Mouse (Mus musculus): ENCODE results near the gene Hoxa4.

DNA sequence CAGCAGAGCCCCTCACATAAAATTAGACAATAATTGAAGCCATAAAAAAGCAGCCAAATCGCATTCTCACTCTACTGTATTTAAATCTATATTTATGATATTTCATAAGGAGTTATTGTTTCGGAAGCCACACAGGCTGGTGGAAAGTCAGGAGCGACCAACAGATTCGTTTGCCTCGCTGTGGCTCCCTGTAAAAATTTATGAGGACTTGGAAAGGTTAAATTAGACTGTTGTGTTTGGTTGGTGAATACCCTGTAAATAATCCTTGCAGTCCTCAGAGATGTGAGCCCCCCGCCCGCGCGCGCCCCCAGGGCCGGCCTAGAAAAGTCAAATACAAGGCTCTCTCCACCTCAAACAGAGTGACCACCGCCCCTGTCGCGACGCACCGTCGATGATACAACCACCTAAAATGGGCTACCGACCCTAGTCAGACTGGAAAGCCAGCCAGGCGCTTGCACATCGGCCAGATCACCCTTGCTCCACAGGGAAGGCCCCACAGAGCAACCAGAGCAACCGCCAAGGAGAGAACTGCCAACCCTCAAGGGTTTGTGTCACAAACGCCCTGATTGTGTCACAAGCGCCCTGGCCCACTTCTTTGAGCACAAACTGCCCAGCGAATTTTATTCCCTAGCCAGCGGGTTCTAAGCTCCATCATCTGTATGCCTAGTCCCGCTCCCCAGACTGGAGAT lies 35.2 kb upstream of the Hoxa4 start:
- TF ChIP-seq EP300 (IDR thresholded peaks at IDR 0.05; ENCODE audit: low read depth) (no peak), CTCF (IDR thresholded peaks at IDR 0.05; ENCODE audit: low read depth) (no peak)
